Mouse (Mus musculus): ENCODE data around the gene Gm17783. TPM values are rescaled to one million over a fixed set of nuclear protein-coding genes. Genes with fewer than 3 reads are reported as not detected.

Gm17783 gene
- total and polyA plus RNA-seq, 3 experiments = not detected

DNA sequence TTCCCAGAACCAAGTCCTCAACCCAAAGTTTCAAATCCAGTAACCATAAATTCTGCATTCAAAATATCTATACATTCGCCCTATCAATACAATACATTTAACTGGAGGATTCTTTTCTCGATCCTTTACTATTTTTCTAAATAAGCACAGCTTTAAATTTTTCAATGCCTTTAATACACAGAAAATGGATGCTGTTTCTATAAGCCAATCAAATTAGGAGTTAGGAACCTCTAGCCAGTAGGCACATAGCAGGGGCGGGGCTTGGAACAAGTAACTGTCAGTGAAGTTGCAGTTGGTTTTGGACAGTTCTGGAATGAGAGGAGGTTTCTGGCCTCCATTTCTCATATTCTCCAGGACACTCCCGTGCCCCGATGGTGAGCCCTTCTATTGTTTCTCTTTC lies 3.2 kb upstream of the Gm17783 start, which contains the start of gene Slc9c1:
Slc9c1 (plus strand) TSS at position 301 of the 400 bp plus-strand sequence.
- dilution Hi-C loops (cut with MboI; ENCODE audit: extremely low pct_ligation_motif_present, extremely low pct_unique_long_range_greater_than_20kb, low sequenced_read_pairs) = no loop called here

DNA sequence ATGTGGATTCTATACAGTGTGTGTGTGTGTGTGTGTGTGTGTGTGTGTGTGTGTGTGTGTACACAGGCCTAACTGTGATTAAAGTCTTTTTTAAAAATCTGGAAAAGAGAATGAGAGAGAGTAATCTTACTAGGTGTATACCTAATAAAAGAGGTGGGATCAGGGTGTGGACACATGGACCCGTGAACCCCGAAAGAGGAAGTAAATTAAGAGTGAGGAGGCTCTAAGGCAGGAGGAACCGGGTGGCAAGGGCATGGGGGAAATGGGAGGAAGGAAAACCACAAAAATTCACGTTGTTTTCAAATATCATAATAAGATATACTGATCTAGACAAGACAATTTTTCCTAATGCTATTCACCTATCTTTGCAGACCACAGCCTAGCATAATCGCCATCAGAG lies 6.3 kb downstream of the Gm17783 start:
- Histone ChIP-seq H3K4me2 (ENCODE audit: insufficient read depth, low read depth, poor library complexity, severe bottlenecking) (no peak overlapping the region), H3K4me1 (ENCODE audit: control insufficient read depth in 1 of 2, insufficient read depth in 2 of 2) (peaks cover 0 to 12% of the 10 kb centered on the region in 2 experiments; a peak in 2 of 4 replicates), H3K79me2 (replicated peaks; ENCODE audit: control insufficient read depth, extremely low read depth, insufficient read depth, poor library complexity, severe bottlenecking) (no peaks in the 10 kb centered on the region), H3K4me3 (replicated peaks in 1 of 3; ENCODE audit: low read depth in 2 of 3, low read length in 2 of 3, poor library complexity in 1 of 3) (no peak overlapping the region), H3K9me3 (replicated peaks; ENCODE audit: low read length) (no peaks in the 10 kb centered on the region), H3K9ac (ENCODE audit: insufficient read depth, low read depth) (no peak overlapping the region), H3K36me3 (replicated peaks in 1 of 2; ENCODE audit: control insufficient read depth in 1 of 2, insufficient read depth in 1 of 2, low read length in 1 of 2) (no peaks in the 10 kb centered on the region), H3K27me3 (replicated peaks) (no peaks in the 10 kb centered on the region), H3K27ac (ENCODE audit: insufficient read depth, low read depth) (no peak overlapping the region)
- no peak for DNase-seq (ENCODE audit: extremely low read depth)
- dilution Hi-C loops (cut with MboI; ENCODE audit: extremely low pct_ligation_motif_present, extremely low pct_unique_long_range_greater_than_20kb, low sequenced_read_pairs) = no loop called here
- in situ Hi-C loops (cut with MboI; ENCODE audit: low pct_ligation_motif_present, low pct_unique_long_range_greater_than_20kb, low sequenced_read_pairs) = no loop called here
- TF ChIP-seq USF2 (conservative IDR thresholded peaks at IDR 0.05; ENCODE audit: low read depth, low read length) (no peak), TBP (conservative IDR thresholded peaks at IDR 0.05; ENCODE audit: low read depth, low read length) (no peak), E2F4 (IDR thresholded peaks at IDR 0.05; ENCODE audit: insufficient replicate concordance, low read depth, low read length) (no peak), KAT2A (IDR thresholded peaks at IDR 0.05; ENCODE audit: insufficient replicate concordance, low read length) (no peak), ZNF384 (IDR thresholded peaks at IDR 0.05; ENCODE audit: low read depth, low read length) (no peak), MXI1 (IDR thresholded peaks at IDR 0.05; ENCODE audit: low read depth, low read length) (no peak), BHLHE40 (IDR thresholded peaks at IDR 0.05; ENCODE audit: low read depth, low read length) (no peak), CHD2 (IDR thresholded peaks at IDR 0.05; ENCODE audit: low read length) (no peak)

More for the DNA sequence above, 3.2 kb upstream of the Gm17783 start, which contains the start of gene Slc9c1:
- Histone ChIP-seq H3K4me3 (replicated peaks in 1 of 3; ENCODE audit: low read depth in 2 of 3, low read length in 2 of 3, poor library complexity in 1 of 3) (no peak within 1 kb of the TSS), H3K27ac (ENCODE audit: insufficient read depth, low read depth) (no peak within 1 kb of the TSS), H3K79me2 (replicated peaks; ENCODE audit: control insufficient read depth, extremely low read depth, insufficient read depth, poor library complexity, severe bottlenecking) (no peaks in the 10 kb centered on the region), H3K36me3 (replicated peaks in 1 of 2; ENCODE audit: control insufficient read depth in 1 of 2, insufficient read depth in 1 of 2, low read length in 1 of 2) (no peaks in the 10 kb centered on the region), H3K4me2 (ENCODE audit: insufficient read depth, low read depth, poor library complexity, severe bottlenecking) (0 out of 2 replicates have a peak within 1 kb of the TSS, but pooled peaks have one; percentile 5), H3K9me3 (replicated peaks; ENCODE audit: low read length) (no peaks in the 10 kb centered on the region), H3K4me1 (ENCODE audit: control insufficient read depth in 1 of 2, insufficient read depth in 2 of 2) (no peaks in the 10 kb centered on the region), H3K9ac (ENCODE audit: insufficient read depth, low read depth) (no peak within 1 kb of the TSS), H3K27me3 (replicated peaks) (no peaks in the 10 kb centered on the region)
- peak; percentile 7 for DNase-seq (ENCODE audit: extremely low read depth)
- TF ChIP-seq TBP (conservative IDR thresholded peaks at IDR 0.05; ENCODE audit: low read depth, low read length) (no peak), USF1 (IDR thresholded peaks at IDR 0.05; ENCODE audit: low read depth, low read length) (no peak), BHLHE40 (IDR thresholded peaks at IDR 0.05; ENCODE audit: low read depth, low read length) (no peak), ELF1 (IDR thresholded peaks at IDR 0.05; ENCODE audit: low read depth, low read length) (no peak), MAX (IDR thresholded peaks at IDR 0.05; ENCODE audit: low read length) (no peak), E2F4 (IDR thresholded peaks at IDR 0.05; ENCODE audit: insufficient replicate concordance, low read depth, low read length) (no peak), ZKSCAN1 (IDR thresholded peaks at IDR 0.05; ENCODE audit: borderline replicate concordance, low read depth, low read length) (no peak), ZMIZ1 (IDR thresholded peaks at IDR 0.05; ENCODE audit: low read depth, low read length) (no peak), MXI1 (IDR thresholded peaks at IDR 0.05; ENCODE audit: low read depth, low read length) (no peak), RCOR1 (conservative IDR thresholded peaks at IDR 0.05; ENCODE audit: low read depth, low read length) (no peak), POLR2A (IDR thresholded peaks at IDR 0.05; ENCODE audit: low read depth, low read length) (no peak), POLR2AphosphoS2 (IDR thresholded peaks at IDR 0.05; ENCODE audit: low read depth, low read length) (no peak), HCFC1 (IDR thresholded peaks at IDR 0.05; ENCODE audit: low read depth, low read length) (no peak), MYC (IDR thresholded peaks at IDR 0.05; ENCODE audit: low read depth, low read length) (no peak), MAFK (IDR thresholded peaks at IDR 0.05; ENCODE audit: insufficient replicate concordance, low read length) (no peak), UBTF (IDR thresholded peaks at IDR 0.05; ENCODE audit: low read depth, low read length) (no peak), JUND (conservative IDR thresholded peaks at IDR 0.05; ENCODE audit: low read depth, low read length) (no peak)
- in situ Hi-C loops (cut with MboI; ENCODE audit: low pct_ligation_motif_present, low pct_unique_long_range_greater_than_20kb, low sequenced_read_pairs) = no loop called here

Data from CH12.LX (cell line).